Mouse (Mus musculus) stomach, postnatal 0 days (tissue): ENCODE data around the gene Herpud2. TPM values are rescaled to one million over a fixed set of nuclear protein-coding genes. Genes with fewer than 3 reads are reported as not detected.

Experiments used
- ATAC-seq: fragments of 200-750 bp; cut with Nextera tagmentation; 2 replicates; pipeline ENCODE4 v1.8.0; 2017; ENCODE audit not compliant: low FRiP score, low TSS enrichment
- DNase-seq: peaks from one replicate; pipeline ENCODE4 v3.0.0-alpha.2; 2016; ENCODE audit warnings: low spot score
- H3K27ac ChIP-seq: fragments of 300-500 bp; sonication (generic); replicated peaks from 2 replicates; pipeline ENCODE4 v1.5.1; 2014; ENCODE audit warnings: mild to moderate bottlenecking, control low read depth
- H3K27me3 ChIP-seq: fragments of 300-500 bp; sonication (generic); 2 replicates; pipeline ENCODE4 v1.6.1; 2014; ENCODE audit warnings: low read length; ENCODE audit not compliant: control insufficient read depth, insufficient read depth
- H3K36me3 ChIP-seq: fragments of 300-500 bp; sonication (generic); 2 replicates; pipeline ENCODE4 v1.6.1; 2014; ENCODE audit warnings: low read length, mixed read lengths; ENCODE audit not compliant: control insufficient read depth, insufficient read depth
- H3K4me1 ChIP-seq: fragments of 300-500 bp; sonication (generic); replicated peaks from 2 replicates; pipeline ENCODE4 v1.6.1; 2014; ENCODE audit warnings: antibody characterized with exemption; ENCODE audit not compliant: control insufficient read depth, insufficient read depth
- H3K4me2 ChIP-seq: fragments of 300-500 bp; sonication (generic); replicated peaks from 2 replicates; pipeline ENCODE4 v1.6.1; 2014; ENCODE audit warnings: low read depth, mild to moderate bottlenecking, control low read depth, moderate library complexity
- H3K4me3 ChIP-seq: fragments of 300-500 bp; sonication (generic); 2 replicates; pipeline ENCODE4 v1.5.1; 2014; ENCODE audit warnings: low read depth, low read length, control low read depth
- H3K9ac ChIP-seq: fragments of 300-500 bp; sonication (generic); 2 replicates; pipeline ENCODE4 v1.6.1; 2014; ENCODE audit warnings: mild to moderate bottlenecking, low read length, control low read depth, mixed read lengths
- H3K9me3 ChIP-seq: fragments of 300-500 bp; sonication (generic); 2 replicates; pipeline ENCODE4 v1.6.1; 2016; ENCODE audit warnings: low read length; ENCODE audit not compliant: control insufficient read depth
- CTCF ChIP-seq: IDR thresholded peaks from 2 replicates; pipeline ENCODE4 v1.5.1; 2016; ENCODE audit warnings: antibody characterized with exemption, low read depth, mild to moderate bottlenecking, moderate library complexity
- EP300 ChIP-seq: optimal IDR thresholded peaks from 2 replicates; pipeline ENCODE3; 2016; ENCODE audit warnings: antibody characterized with exemption
- WGBS: fragments of 180-500 bp; shearing (Covaris S2); extraction: QIAGEN DNeasy Blood & Tissue Kit; methylation state at CpG from one replicate; pipeline ENCODE4 v1.1.7; 2014; 5-methylcytosine and 5-hydroxymethylcytosine counted together
- polyA plus RNA-seq: library from polyadenylated mRNA; unstranded; fragments of >200 nt; fragmentation: Nextera tagmentation; extraction: Ambion mirVana; gene quantifications from 2 replicates; pipeline ENCODE4 v1.2.1, GENCODE M21; 2015

Herpud2 gene
- polyA plus RNA-seq, 1 experiment from 2014 or later = 24.3 TPM

- TF ChIP-seq EP300 (no peak), CTCF (no peak)
- no peak for ATAC-seq
- H3K4me2 ChIP-seq = no peak overlapping the region
- no peak overlapping the region for H3K4me3 ChIP-seq
- H3K9ac ChIP-seq = no peak overlapping the region
- DNase-seq = no peak
- no peaks in the 10 kb centered on the region; the same call in 1 of the 2 replicates for H3K36me3 ChIP-seq
- peaks cover 6% of the 10 kb centered on the region; the same call in 1 of the 2 replicates for H3K4me1 ChIP-seq
- no peaks in the 10 kb centered on the region for H3K9me3 ChIP-seq
- no peaks in the 10 kb centered on the region for H3K27me3 ChIP-seq
- H3K27ac ChIP-seq = no peak overlapping the region
These were observed 7.7 kb downstream of the Herpud2 start for GRCm38 (mm10) chr9:25143950-25144349.

GRCm38 (mm10) chr9:25142988-25143387, 8.6 kb downstream of the Herpud2 start:
- H3K4me1 ChIP-seq = no peaks in the 10 kb centered on the region
- no peak overlapping the region for H3K4me2 ChIP-seq
- TF ChIP-seq CTCF (no peak), EP300 (no peak)
- no peak overlapping the region for H3K27ac ChIP-seq
- 89% methylated on average over 1 of the region's 1 CpGs for WGBS
- no peaks in the 10 kb centered on the region; the same call in 1 of the 2 replicates for H3K36me3 ChIP-seq
- DNase-seq (no peak), ATAC-seq (no peak)
- H3K27me3 ChIP-seq = no peaks in the 10 kb centered on the region
- no peaks in the 10 kb centered on the region for H3K9me3 ChIP-seq
- no peak overlapping the region for H3K9ac ChIP-seq
- H3K4me3 ChIP-seq = no peak overlapping the region

GRCm38 (mm10) chr9:25142041-25142440, 9.6 kb downstream of the Herpud2 start:
- Histone ChIP-seq H3K27me3 (no peaks in the 10 kb centered on the region), H3K9me3 (no peaks in the 10 kb centered on the region), H3K27ac (no peak overlapping the region), H3K36me3 (no peaks in the 10 kb centered on the region; the same call in 1 of the 2 replicates), H3K4me1 (no peaks in the 10 kb centered on the region), H3K9ac (no peak overlapping the region), H3K4me2 (no peak overlapping the region), H3K4me3 (no peak overlapping the region)
- DNase-seq (no peak), ATAC-seq (no peak)
- WGBS = 92% methylated on average over 3 of the region's 3 CpGs
- TF ChIP-seq CTCF = no peak
- TF ChIP-seq EP300 = no peak

GRCm38 (mm10) chr9:25140330-25140729, 11.3 kb downstream of the Herpud2 start:
- Histone ChIP-seq H3K4me2 (no peak overlapping the region), H3K4me1 (no peaks in the 10 kb centered on the region), H3K9me3 (no peaks in the 10 kb centered on the region), H3K4me3 (no peak overlapping the region), H3K27ac (no peak overlapping the region), H3K36me3 (no peaks in the 10 kb centered on the region), H3K9ac (no peak overlapping the region), H3K27me3 (no peaks in the 10 kb centered on the region)
- DNase-seq (no peak), ATAC-seq (no peak)
- TF ChIP-seq EP300 = no peak
- TF ChIP-seq CTCF = no peak
- WGBS = 47% methylated on average over 1 of the region's 1 CpGs

GRCm38 (mm10) chr9:25138900-25139299, 12.7 kb downstream of the Herpud2 start:
- no peaks in the 10 kb centered on the region for H3K4me1 ChIP-seq
- WGBS = 97% methylated on average over 1 of the region's 1 CpGs
- TF ChIP-seq EP300 (no peak), CTCF (no peak)

GRCm38 (mm10) chr9:25132920-25133319, 18.7 kb downstream of the Herpud2 start:
- ATAC-seq (no peak), DNase-seq (no peak)
- Histone ChIP-seq H3K27me3 (no peaks in the 10 kb centered on the region), H3K36me3 (no peaks in the 10 kb centered on the region), H3K4me1 (no peaks in the 10 kb centered on the region), H3K4me2 (no peak overlapping the region), H3K9me3 (no peaks in the 10 kb centered on the region), H3K4me3 (no peak overlapping the region), H3K9ac (no peak overlapping the region), H3K27ac (no peak overlapping the region)
- 56% methylated on average over 4 of the region's 4 CpGs for WGBS
- TF ChIP-seq EP300 (no peak), CTCF (no peak)

More at GRCm38 (mm10) chr9:25138900-25139299, 12.7 kb downstream of the Herpud2 start:
- ATAC-seq = no peak
- no peak overlapping the region for H3K9ac ChIP-seq
- no peak overlapping the region for H3K4me2 ChIP-seq
- H3K27me3 ChIP-seq = no peaks in the 10 kb centered on the region
- no peak overlapping the region for H3K27ac ChIP-seq
- H3K4me3 ChIP-seq = no peak overlapping the region
- no peaks in the 10 kb centered on the region for H3K36me3 ChIP-seq
- no peak for DNase-seq
- no peaks in the 10 kb centered on the region for H3K9me3 ChIP-seq
